Mouse (Mus musculus) ES-E14 (cell line): Measurements from ENCODE around the gene Ptn. TPM values are rescaled to one million over a fixed set of nuclear protein-coding genes. Genes with fewer than 3 reads are reported as not detected.

Experiments used
- DNase-seq: peaks from one replicate; pipeline ENCODE4 v3.0.0-alpha.2; 2013; ENCODE audit warnings: low read depth, low spot score
- H3K27ac ChIP-seq: 2 replicates; pipeline ENCODE4 v1.5.1; 2012; ENCODE audit warnings: low read depth, mild to moderate bottlenecking, low read length, moderate library complexity, mixed read lengths; ENCODE audit not compliant: poor library complexity, insufficient read depth, severe bottlenecking
- H3K36me3 ChIP-seq: 2 replicates; pipeline ENCODE4 v1.6.1; 2012; ENCODE audit warnings: mild to moderate bottlenecking, low read length, moderate library complexity, mixed read lengths; ENCODE audit not compliant: control insufficient read depth, poor library complexity, insufficient read depth, severe bottlenecking
- H3K4me1 ChIP-seq, 2 experiments: fragments of 150-350 bp in 1 of 2; sonication (generic) in 1 of 2; 2 replicates each; pipeline ENCODE4 v1.6.1; 2012; ENCODE audit warnings: low read length in 2 of 2, mild to moderate bottlenecking in 1 of 2, mixed read lengths in 1 of 2; ENCODE audit not compliant: control insufficient read depth in 2 of 2, insufficient read depth in 2 of 2, poor library complexity in 1 of 2
- H3K4me3 ChIP-seq, 2 experiments: fragments of 150-350 bp in 1 of 2; sonication (generic) in 1 of 2; 2 replicates each; pipeline ENCODE4 v1.5.1; 2012; ENCODE audit warnings: low read length in 2 of 2, low read depth in 1 of 2, mild to moderate bottlenecking in 1 of 2, mixed read lengths in 1 of 2; ENCODE audit not compliant: insufficient read depth in 1 of 2, poor library complexity in 1 of 2, severe bottlenecking in 1 of 2
- H3K9ac ChIP-seq: 2 replicates; pipeline ENCODE4 v1.6.1; 2012; ENCODE audit warnings: low read depth, mild to moderate bottlenecking, low read length, mixed read lengths; ENCODE audit not compliant: poor library complexity, insufficient read depth, severe bottlenecking
- H3K9me3 ChIP-seq: fragments of 150-350 bp; sonication (generic); 2 replicates; pipeline ENCODE4 v1.6.1; 2012; ENCODE audit warnings: low read depth, mild to moderate bottlenecking, low read length; ENCODE audit not compliant: control insufficient read depth, insufficient read depth
- CHD2 ChIP-seq: IDR thresholded peaks from 2 replicates; pipeline ENCODE4 v1.6.1; 2014; ENCODE audit warnings: mild to moderate bottlenecking, low read depth, low read length, inconsistent platforms
- HCFC1 ChIP-seq: IDR thresholded peaks from 2 replicates; pipeline ENCODE4 v1.6.1; 2012; ENCODE audit warnings: low read length, inconsistent platforms, borderline replicate concordance; ENCODE audit not compliant: insufficient read depth
- MAFK ChIP-seq: IDR thresholded peaks from 2 replicates; pipeline ENCODE4 v1.6.1; 2014; ENCODE audit warnings: mild to moderate bottlenecking, low read depth, low read length, inconsistent platforms; ENCODE audit not compliant: insufficient read depth
- ZC3H11A ChIP-seq: IDR thresholded peaks from 2 replicates; pipeline ENCODE4 v1.6.1; 2012; ENCODE audit warnings: low read depth, mild to moderate bottlenecking, inconsistent platforms, low read length, borderline replicate concordance
- ZNF384 ChIP-seq: IDR thresholded peaks from 2 replicates; pipeline ENCODE4 v1.6.1; 2012; ENCODE audit warnings: low read depth, low read length, inconsistent platforms
- in situ Hi-C, 2 experiments: fragments of 600-800 bp; cut with MboI; formaldehyde crosslinking; loops; one replicate each; pipeline ENCODE4 v1.15.1; 2025; ENCODE audit warnings: low sequenced_read_pairs in 2 of 2, inconsistent platforms in 1 of 2; ENCODE audit not compliant: unreplicated experiment in 2 of 2
- total RNA-seq: library from RNA; depleted of rRNA; stranded (reverse); fragments of 300-350 nt; gene quantifications from 2 replicates; pipeline ENCODE4 v1.2.3, GENCODE M21; 2012

Ptn gene
- total RNA-seq, 1 experiment = 3.9 TPM

DNA sequence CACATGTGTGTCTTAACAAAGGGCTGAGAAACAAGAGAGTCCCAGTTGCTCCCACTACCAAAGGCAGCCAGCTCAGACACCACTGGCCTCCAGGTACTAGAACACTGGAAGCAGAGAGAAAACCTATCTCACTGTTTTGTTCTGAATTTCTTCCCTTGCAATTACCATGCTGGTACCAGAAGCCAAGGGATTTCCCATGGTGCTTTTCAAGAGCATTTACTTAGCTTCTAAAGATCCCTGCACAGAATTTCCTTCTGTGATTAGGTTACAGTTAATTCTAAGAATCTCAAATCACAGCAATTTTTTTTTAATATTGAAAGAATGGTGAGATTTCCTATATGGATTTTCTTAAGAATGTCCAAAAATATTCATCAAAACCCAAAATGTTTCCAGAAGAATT lies 31.2 kb upstream of the Ptn start:
- Histone ChIP-seq H3K4me1 (no peaks in the 10 kb centered on the region), H3K9ac (no peak overlapping the region), H3K4me3 (no peak overlapping the region), H3K36me3 (no peaks in the 10 kb centered on the region), H3K27ac (no peak overlapping the region), H3K9me3 (no peaks in the 10 kb centered on the region)
- no peak for TF ChIP-seq ZNF384
- no peak for TF ChIP-seq HCFC1
- TF ChIP-seq ZC3H11A = no peak
- no peak for TF ChIP-seq MAFK
- TF ChIP-seq CHD2 = no peak
- DNase-seq = no peak
- in situ Hi-C loops = no loop called here

DNA sequence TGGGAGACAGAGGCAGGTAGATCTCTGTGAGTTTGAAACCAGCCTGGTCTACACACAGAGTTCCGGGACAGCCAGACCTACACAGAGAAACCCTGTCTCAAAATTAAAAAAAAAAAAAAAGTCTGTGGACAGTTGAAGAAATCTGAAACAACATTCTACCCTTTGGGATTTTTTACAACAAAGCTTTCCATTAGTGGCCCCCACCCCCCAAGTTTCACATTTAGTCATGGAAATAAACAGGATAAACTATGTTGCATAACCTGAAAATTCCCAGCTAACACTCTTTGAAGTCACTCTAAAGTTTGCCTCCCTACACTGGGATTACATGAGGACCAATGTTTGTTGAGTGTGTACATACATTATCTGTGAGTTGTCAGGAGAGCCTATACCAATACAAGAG lies 28.7 kb upstream of the Ptn start:
- H3K4me1 ChIP-seq = no peaks in the 10 kb centered on the region
- in situ Hi-C loops = no loop called here

DNA sequence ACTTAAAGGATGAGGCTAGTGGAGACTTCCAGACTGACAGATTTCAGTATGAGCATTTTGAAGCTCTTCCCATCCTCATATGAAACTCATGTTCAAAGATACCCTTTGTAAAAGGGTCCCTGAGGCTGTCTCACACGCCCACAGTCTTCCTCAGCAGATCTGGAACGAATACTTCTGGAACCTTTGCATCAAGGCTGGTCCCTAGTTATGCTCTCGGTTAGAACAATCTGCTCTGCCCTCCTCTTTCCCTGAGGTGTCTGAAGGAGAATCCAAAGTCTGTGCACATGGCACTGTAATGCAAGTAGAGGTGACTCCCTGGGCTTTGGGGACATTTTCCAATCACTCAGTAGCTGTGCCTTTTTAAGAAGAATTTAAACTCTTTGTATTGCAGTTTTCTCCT lies 25.3 kb upstream of the Ptn start:
- Histone ChIP-seq H3K4me3 (no peak overlapping the region), H3K9ac (no peak overlapping the region), H3K9me3 (no peaks in the 10 kb centered on the region), H3K36me3 (no peaks in the 10 kb centered on the region), H3K4me1 (no peaks in the 10 kb centered on the region), H3K27ac (no peak overlapping the region)
- in situ Hi-C loops = no loop called here
- no peak for DNase-seq
- no peak for TF ChIP-seq HCFC1
- no peak for TF ChIP-seq ZNF384
- TF ChIP-seq ZC3H11A = no peak
- no peak for TF ChIP-seq CHD2

More for the DNA sequence above, 28.7 kb upstream of the Ptn start:
- Histone ChIP-seq H3K9ac (no peak overlapping the region), H3K27ac (no peak overlapping the region), H3K9me3 (no peaks in the 10 kb centered on the region), H3K36me3 (no peaks in the 10 kb centered on the region), H3K4me3 (no peak overlapping the region)
- TF ChIP-seq HCFC1 (no peak), CHD2 (no peak), ZNF384 (no peak), MAFK (no peak), ZC3H11A (no peak)
- DNase-seq = no peak

GRCm38 (mm10) chr6:36834695-36835265 lies 24.8 kb upstream of the Ptn start:
- Histone ChIP-seq H3K4me1 (no peaks in the 10 kb centered on the region), H3K9me3 (no peaks in the 10 kb centered on the region), H3K4me3 (no peak overlapping the region), H3K27ac (no peak overlapping the region), H3K36me3 (no peaks in the 10 kb centered on the region), H3K9ac (no peak overlapping the region)
- no peak for DNase-seq
- in situ Hi-C loops = no loop called here
- TF ChIP-seq ZC3H11A (no peak), HCFC1 (no peak), MAFK (no peak), ZNF384 (no peak), CHD2 (no peak)

GRCm38 (mm10) chr6:36832681-36833080 lies 22.7 kb upstream of the Ptn start:
- in situ Hi-C loops = no loop called here
- no peak for DNase-seq
- no peak overlapping the region for H3K27ac ChIP-seq

More at GRCm38 (mm10) chr6:36832681-36833080, 22.7 kb upstream of the Ptn start:
- Histone ChIP-seq H3K4me3 (no peak overlapping the region), H3K4me1 (no peaks in the 10 kb centered on the region), H3K9me3 (no peaks in the 10 kb centered on the region), H3K36me3 (no peaks in the 10 kb centered on the region), H3K9ac (no peak overlapping the region)
- no peak for TF ChIP-seq MAFK
- no peak for TF ChIP-seq ZC3H11A
- TF ChIP-seq ZNF384 = no peak
- no peak for TF ChIP-seq HCFC1
- TF ChIP-seq CHD2 = no peak
